Mouse (Mus musculus) lung, postnatal 4 days (tissue): ENCODE results near the gene Mis18a.

Experiments
- DNase-seq, 2 experiments: peaks; one replicate each; pipeline ENCODE4 v3.0.0; 2021

The Mis18a gene

DNA sequence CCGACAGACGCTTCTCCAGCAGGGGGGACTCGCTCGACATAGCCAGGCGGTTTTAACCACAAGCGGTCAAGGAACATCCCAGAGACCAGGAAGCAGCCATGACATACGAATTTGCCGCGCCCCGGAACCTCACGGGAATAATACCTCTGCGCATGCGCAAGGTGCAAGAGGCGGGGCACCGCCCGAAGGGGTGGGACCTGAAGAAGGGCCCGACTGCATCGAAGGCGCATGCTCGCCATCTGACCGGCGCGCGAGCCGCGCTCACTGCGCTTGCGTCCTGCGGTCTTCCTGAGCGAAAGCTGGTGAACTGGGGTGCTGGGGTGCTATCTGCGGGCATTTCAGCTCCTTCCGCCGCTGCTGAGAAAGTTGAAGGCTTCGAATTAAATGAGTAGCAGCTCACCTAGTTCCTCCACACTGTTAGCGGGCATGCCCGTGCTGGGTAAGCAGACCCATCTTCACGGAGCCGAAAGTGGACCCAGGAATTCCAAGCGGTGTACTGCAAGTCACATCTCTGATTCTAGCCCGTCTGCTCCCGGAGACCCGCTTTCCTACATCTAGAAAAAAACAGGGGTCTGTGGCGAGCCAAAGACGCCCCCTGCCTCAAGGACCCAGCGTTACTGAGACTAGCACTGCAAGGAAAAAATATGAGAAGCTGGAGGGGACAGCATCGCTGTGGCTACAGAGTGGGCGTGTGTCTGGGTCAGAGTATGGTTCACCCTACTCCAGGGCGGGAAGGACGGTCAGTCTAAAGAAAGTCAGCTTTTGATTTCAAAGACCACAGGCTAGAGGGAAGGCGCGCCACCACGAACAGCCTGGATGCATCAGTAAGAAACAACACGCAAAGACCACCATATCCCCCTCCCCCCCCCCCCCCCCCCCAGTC, at the start of gene Mis18a:
Mis18a (minus strand) TSS at position 172 of the 883 bp plus-strand sequence.
- DNase-seq, result peak; percentile 96

DNA sequence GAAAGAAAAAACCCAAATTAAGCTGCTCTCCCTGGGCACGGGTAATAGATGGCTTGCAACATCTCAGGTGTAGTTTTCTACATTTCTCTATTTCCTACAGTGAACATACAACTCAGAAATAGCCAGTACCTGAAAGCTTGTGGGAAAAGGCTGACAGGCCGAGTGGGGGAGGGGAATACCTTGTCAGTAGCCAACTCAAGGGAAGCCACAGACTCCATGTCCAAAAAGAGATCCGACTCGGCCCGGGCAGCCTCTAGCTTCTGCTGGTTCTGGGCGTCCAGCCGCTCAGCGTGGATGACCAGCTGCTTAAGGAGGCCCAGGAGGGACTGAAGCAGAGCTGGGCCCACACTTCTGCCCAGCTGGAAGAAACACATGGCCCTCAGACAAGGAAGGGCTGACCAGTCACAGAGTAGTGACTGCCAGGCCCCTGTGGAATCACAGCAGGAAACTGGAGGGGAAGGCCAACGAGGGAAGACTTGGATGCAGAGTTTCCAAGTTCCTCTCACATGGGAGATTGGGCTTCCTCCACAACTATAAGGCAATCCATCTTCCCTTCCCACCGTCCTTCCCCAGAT, 48.8 kb upstream of the Mis18a start:
- no peak for DNase-seq

DNA sequence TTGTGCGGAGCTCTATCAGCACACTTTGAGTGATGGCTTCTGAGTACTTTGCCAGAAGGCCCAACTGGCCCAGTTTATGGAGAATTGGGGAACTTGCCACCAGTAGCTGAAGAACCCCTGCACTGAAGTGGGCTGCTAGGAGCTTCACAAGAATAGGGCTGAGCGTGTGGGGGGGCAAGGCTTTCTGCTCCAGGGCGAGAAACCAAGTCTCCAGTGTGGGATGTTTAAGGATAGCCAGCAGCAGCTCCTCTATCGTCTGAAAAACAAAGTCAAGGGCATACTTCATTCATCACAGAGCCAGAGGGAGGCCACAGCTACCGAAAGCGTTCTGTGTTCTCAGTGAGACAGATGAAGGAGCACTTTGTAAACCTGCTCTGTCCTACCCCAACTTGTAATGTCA, 47.4 kb upstream of the Mis18a start:
- no peak for DNase-seq

DNA sequence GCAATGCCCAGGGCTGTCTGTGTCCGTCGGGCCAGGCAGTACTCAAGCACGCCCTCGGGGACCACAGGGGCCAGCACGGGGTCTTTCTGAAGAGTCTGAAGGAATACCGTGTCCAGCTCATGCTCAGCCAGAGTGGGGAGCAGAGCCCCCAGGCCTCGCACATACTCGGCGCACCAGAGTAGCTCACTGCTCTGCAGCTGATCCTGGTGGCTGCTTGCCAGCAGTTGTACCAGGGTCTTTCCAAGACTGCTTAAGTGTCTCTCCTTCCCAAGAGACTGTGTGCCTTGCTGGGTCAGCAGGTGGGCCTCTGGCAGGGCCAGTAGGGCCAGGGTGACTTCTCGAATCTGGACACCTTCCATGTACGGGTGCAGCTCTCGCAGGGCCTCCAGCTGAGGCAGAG, 47.0 kb upstream of the Mis18a start:
- no peak for DNase-seq

DNA sequence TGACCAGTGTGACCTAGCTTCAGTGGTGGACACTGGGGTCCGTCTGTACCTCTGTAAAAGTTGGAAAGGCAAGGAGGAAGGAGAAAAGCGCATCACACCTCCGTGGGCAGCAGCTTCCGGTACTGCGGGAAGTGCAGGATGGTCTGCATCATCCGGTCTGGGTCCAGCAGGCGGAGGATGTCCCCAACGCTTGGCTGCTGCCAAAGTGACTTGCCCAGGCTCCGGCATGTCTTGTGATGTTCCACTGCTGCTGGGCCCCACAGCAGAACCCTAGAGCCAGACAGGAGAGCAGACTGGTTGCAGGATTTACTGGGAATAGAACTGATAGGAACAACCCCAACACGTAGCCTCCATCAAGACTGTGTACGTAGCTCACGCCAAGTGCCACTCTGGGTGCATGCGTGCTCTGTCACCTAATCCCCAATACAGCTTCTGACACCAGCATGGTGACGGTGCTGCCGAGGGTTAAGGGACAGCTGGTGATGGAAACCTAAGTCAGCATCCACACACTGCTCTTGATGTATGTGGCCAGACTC, 39.8 kb upstream of the Mis18a start:
- peak; percentile 14 to 56 for DNase-seq

DNA sequence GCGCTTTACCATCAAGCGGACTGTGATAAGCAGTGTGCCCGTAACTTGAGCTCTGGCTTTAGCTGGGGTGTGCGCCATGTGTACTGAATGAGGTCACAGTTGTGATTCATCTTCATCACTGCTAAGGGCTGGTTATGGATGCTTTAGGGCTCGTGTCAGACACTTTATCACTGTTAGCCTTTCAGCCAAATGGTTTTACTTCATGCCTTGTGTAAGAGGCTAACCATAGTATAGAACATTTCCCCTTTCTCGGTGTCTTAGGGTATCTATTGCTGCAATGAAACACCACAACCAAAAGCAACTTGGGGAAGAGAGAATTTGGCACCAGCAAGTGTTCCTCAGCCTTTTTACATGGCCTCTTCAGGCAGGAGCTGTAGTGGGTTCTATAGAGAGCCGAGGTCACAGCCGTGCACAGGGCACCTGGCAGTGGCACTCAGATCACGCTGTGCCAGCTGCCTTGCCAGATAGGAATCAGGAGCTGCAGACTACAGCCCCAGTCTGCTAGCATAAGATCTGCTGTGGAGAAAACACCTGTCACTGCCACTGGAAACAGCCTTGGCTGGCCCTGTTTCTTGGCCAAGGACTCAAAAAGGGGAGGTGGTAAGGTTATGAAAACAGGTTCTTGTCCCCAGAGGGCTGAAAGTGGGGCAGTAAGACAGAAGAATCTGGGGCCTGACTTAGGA, 38.1 kb upstream of the Mis18a start:
- DNase-seq, result no peak

DNA sequence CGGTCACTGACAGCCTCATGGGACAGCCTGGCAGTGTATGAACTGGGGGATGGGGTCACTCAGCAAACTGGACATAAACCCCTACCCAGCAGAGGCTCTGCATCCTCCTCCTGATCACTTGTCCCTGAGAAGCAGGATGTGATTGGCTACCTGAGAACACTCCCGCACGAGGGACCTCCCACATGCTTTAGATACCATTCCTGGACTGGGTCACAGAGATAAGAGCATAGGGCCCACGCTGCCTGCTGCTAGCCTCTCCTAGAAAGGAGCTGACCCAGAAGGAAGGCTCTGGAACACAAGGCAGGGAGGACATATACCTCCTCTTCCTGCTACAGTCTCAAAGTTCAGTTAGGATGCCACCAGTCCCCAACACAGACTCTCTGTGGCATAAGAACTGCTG, 33.3 kb upstream of the Mis18a start:
- no peak for DNase-seq

DNA sequence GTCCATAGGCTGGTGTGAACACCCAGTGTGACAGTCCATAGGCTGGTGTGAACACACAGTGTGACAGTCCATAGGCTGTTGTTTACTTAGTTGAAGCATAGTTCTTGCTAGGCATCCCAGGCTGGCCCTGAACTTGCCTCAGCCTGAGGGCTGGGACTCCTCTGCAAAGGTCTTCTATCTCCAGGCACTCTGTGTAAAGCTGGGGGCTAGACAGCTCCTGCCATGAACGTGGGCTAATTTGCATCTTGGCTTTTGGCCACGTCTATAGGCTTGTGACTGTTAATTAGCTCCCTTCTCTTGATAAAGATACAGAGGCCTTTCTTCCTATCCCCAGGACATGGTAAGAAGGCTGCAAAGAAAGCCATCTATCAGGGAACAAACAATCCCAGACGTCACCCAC, 32.1 kb upstream of the Mis18a start:
- no peak for DNase-seq

DNA sequence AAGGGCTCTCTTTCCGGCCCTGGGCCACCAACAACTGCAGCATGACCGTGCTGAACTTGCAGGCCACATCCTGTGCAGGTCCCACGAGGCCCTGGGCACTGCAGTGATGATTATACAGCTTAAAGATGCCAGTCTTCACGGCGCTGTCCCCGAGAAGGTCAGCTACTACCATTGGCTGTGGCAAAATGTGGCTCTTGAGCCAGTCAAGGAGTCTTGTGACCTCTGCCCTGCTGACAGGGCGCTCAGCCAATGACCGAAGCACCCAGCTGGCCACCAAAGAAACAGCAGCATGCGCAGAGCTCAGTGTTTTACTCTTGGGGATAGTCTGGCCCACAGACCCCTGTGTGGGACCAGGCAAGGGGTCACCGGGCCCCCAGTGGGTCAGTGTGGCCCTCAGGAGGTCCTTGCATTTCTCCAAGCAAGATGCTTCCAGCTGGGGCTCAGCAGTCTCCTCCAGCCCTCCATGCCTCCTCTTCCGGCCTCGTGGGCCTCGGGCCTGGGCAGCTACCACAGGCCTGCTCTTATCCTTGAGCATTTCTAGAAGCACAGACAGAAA, 26.3 kb upstream of the Mis18a start:
- no peak for DNase-seq

DNA sequence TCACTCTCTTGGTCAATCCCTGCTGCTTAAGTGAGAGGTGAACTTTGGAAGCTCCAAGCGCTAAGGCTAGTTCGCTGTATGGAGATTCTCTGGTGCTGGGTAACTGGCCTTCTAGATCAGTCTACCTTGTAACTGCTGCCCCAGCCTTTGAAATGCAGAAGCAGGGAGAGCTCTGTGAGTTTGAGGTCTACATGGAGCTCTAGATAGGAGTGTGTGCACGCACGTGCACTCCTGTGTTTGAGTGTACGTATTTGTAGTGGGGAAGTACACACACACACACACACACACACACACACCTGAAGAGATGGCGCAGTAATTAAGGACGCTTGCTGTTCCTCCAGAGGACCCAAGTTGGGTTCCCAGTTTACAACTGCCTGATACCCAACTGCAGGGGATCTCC, 21.0 kb upstream of the Mis18a start:
- no peak for DNase-seq

DNA sequence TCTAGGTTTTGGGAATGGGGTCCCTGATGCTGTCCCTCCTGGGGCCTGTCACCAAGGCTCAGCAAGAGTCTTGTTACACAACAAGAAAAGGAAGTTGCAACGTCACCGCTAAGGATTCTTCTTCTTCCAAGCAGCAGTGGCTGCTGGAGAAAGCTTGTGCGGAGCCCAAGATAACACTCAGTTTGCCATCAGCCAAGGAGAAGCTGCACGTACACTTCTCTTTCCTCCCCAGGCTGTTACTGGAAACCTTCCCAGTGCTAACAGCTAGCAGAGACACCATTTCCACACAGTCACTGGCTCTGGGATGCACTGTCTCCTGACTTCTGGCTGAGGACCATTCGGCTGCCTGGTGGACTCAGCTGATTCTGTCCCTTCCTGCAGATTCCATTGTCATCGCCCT, 19.9 kb upstream of the Mis18a start:
- no peak for DNase-seq

DNA sequence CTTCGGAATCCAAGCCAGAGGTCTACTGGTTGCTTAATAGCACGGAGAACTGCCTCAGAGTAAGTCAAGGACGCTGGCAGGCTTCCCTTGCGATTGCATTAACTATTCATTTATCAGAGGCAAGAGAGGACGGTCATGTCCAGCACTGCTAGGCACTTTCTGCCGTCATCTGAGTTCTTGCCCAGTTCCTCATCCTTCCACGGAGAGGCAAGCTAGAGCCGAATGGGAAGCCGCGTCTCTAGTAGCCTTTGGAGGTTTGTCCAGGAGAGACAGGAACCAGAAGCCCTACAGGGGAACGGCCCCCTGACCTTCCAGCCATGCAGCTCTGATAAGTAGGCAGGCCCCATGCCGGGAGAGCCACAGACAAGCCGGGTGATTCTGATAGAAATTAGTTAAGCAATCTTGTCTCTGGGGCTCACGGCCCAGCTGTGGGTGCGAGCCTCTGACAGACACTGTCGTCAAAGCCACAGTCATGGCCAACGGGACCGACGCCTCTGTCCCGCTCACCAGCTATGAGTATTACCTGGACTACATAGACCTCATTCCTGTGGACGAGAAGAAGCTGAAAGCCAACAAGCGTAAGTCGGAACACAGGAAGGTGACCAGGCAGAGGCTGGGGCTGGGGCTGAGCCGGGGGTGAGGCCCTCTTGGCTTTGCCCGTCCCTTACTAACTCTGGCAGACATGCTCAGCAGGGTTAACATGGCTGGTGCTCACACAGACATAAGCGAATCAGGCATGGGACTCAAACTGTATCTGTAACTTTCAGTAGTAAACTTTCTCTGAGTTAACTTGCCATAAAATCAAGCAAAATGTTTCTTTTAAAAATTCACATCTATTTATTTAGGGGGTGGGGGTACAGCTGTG, 11.1 kb upstream of the Mis18a start, which contains the start of gene Mrap:
Mrap (plus strand) TSS at position 116 of the 865 bp plus-strand sequence.
- DNase-seq, result peak; percentile 54 to 74

DNA sequence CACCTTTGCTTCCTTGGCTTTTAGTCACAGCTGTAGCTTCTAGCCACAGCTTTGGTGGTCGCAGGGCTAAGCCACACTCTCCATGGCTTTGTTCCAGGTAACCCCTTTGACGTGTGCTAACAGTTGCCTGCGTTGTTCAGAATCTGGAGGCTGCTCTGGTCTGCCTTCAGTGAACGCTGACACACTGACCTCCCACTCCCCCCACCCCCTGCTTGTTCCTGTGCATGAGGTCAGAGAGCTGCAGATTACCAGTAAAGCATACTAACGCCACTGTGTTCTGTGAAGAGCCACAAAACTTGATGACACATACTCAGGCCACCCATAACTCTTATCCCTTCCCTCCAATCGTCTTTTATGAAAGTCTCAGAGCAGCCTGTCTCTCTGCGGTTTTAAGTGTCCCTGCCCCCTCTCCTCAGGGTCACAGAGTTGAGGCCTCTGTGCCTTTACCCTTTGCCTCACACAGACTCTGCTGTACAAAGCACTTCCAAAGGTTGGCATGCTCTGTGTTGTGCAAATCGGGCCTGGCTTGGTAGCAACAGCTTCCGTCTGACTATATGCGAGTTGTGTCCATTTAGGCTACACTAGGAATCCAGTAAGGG, 9.6 kb upstream of the Mis18a start:
- no peak for DNase-seq

DNA sequence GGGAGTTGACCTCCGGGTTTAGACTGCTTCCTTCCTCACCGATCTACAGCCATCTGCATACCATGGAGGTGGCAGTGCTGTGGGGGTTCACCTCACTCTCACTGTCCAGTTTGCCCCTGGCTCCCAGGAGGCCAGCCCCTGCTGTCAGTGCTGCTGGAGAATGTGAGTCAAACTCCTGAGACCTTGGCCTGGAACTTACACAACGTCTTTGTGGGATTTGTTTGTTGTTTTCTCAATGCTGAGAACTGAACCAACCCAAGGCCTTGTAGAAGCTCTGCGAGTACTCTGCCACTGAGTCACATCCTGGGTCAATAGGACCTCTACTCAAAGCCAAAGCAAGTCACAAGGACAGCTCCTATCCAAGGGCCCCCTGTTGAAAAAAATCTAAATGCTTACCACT, 8.4 kb upstream of the Mis18a start:
- DNase-seq, result no peak

DNA sequence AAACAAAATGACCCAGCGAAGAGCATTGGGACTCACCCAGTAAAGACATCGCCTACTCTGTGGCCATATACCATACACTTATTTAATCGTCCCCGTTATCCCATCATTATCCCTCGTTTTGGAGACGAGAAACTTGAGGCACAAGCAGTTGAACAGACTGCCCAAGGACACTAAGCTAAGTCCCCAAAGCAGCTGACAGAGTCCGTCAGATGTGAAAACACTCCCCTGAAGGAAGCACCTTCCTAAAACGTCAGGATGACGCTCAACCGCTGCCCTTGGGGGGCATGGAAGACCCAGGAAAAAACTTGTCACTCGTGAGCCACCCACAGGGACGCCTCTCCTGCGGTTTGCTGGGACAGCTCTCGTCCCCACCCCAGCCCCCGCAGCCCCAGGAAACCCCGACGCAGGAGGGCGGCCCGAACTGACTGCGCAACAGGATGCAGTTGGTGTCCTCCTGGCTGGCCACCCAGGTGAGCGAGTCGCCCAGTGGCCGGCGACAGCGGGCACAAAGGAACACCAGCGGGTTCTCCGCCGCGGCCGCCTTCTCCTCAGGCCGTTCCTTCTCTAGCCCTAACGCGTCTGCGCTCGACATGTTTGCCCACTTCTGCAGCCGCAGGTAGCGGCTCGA, 490 bp downstream of the Mis18a start:
- no peak for DNase-seq

DNA sequence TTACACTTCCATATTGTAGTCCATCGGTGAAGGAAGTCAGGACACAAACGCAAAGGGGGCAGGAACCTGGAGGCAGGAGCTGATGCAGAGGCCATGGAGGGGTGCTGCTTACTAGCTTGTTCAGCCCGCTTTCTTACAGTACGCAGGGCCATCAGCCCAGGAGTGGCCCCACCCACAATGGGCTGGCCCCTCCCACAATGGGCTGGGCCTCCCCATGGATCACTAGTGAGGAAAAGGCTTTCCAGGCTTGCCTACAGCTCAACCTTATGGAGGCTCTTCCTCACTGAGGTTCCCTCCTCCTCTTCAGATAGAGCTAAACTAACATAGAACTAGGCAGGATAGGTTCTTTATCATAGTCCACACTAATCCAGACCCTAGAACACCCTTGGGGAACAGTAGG, 3.2 kb downstream of the Mis18a start:
- no peak for DNase-seq

DNA sequence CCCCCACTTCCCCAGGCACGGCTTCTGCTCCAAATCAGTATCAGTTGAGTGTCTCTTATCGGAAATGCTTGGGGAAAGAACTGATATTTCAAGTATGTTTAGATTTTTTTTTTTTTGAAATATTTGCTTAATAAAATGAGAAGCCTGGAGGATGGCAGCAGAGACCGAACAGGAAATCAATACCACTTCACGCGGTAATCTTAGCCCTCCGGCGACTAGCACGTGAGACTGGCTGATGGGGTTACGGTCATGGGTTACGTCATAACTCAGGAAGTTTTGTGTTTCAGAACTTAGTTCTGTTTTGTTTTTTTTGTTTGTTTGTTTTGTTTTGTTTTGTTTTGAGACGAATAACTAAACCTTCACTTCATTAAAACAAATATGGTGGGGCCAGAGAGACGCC, 16.9 kb downstream of the Mis18a start:
- DNase-seq, result no peak

DNA sequence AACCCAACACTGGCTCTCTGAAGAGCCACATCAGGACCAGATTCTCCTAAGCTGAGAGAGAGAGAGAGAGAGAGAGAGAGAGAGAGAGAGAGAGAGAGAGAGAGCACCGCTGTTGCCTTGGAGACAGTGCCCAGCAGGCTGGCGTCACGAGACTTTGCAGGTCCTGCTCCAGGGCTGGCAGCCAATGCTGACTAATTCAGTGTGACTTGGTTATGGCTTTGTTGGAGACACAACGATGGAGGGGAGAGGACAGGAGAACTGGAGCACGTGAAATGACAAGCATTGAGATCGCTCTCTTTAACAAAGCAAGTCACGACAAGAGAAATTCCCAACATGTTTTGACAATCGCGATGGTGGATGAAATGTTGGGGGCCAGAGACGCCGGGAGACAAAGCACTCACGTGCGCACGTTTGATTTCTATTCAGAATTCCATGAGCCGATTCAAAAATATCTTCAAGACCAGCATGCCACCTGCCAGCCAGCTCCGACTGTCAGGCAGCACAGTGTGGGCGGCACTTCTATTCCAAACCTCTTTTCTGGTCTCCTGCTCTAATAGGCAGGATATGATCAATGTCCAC, 17.4 kb downstream of the Mis18a start:
- DNase-seq, result peak; percentile 33 to 60

DNA sequence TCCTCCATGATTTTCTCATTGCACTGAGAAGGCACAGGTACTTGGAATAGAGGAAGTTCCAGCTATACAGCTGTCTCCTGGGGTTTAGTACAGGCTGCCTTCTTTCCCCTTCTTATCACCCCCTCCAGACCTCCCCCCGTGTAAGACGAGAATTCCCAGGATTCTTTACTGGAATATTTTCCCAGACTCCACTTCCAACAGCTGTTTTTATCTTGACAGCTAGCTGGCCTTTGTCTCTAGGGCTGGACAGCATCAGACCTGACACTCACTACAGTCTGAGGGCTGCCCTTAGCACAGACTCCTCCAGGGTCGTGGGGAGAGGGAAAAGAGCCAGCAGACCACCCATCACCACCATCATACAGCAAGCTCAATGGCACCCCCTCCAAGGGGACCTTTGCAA, 20.9 kb downstream of the Mis18a start:
- DNase-seq, result peak in 1 of 2 experiments; percentile 65

DNA sequence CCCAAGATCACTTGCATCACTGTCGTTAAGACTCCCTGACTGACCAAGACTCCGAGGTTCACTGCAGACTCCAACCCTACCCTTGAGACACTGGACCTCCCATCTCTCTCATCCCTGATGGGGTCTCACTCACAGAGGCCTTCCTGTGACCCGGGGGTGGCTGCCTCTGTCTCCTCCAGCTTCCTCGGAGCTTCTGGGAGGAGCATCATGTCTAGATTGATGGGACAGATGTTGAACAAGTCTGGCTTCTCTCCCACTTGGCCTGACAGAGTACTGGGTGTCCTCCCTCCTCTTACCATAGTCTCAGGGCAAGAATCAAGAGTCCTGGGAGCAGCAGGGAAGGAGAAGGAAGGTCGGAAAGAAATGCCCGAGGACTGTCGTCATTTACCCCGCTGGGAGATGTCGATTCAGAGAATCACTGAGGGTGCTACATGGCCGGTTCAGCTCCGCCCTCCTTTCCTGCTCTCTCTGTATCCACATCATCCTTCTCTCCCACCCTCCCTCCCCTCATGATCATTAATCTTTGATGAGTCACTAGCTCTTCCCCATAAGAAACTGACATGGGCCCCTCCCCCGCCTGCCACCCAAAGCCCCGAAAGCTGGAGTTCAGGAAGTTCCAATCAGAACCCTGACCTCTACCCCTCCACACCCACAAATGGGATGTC, 22.9 kb downstream of the Mis18a start:
- peak in 1 of 2 experiments; percentile 55 for DNase-seq
